Mouse (Mus musculus): ENCODE data around the gene Oosp1.

The Oosp1 gene

DNA sequence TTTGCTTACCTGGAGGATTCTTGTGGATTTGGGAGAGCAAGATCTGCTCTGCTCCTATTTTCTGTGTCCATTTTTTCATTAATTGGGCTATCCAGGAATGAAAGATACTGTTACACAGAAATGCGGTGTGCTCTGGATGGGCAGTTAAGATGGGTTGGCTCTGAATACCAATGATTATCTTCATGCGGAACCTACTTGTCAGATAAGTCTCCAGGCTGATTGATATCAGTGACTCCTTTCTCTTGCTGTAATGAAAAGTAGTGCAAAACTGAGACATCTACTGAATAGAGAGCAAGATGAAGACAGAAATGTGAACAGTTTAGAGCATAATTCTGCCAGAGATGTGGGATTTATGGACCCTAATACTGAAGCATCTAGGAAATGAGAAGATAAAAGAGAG is 67.4 kb downstream of the Oosp1 start, which contains the start of gene Ms4a2:
Gene Ms4a2 (minus strand): TSS at position 169 of the 400 bp plus-strand sequence.
- in situ Hi-C loops (cut with MboI, MseI): no loop called here

DNA sequence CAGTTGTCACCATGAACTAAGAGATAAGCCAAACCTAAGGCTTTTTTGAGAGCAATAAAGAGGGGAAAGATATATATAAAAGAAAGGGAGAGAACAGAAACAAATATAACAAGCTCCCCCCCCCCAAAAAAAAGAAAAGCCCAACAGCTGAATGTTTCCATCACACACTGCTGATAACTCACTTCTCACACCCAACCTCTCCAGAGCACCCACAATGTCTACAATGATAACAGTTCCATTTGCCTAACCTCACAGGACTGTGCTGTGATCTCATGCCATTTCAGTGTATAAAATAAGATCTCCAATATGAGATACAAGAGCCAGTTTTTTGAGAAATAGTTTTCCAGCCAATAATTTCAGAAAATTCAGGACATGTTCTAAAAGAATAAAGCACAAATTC is 73.0 kb downstream of the Oosp1 start:
- in situ Hi-C loops (cut with MboI, MseI): no loop called here

Measured in T-helper 2 cell (primary cell).